Mouse (Mus musculus) kidney, embryonic 16.5 days (tissue): ENCODE data around the gene Siah3. TPM values are rescaled to one million over a fixed set of nuclear protein-coding genes. Genes with fewer than 3 reads are reported as not detected.
A peak's percentile ranks its signal among the peaks of the same experiment; 100 is the strongest.

ENCODE experiments used
- ATAC-seq: fragments of 200-750 bp; cut with Nextera tagmentation; 2 replicates; pipeline ENCODE4 v1.8.0; 2017; ENCODE audit warnings: moderate TSS enrichment; ENCODE audit not compliant: low FRiP score, low TSS enrichment
- H3K27ac ChIP-seq: fragments of 300-500 bp; sonication (generic); 2 replicates; pipeline ENCODE4 v1.5.1; 2014; ENCODE audit warnings: low read length
- H3K27me3 ChIP-seq: fragments of 300-500 bp; sonication (generic); 2 replicates; pipeline ENCODE4 v1.6.1; 2014; ENCODE audit warnings: low read length, control low read depth, mixed read lengths; ENCODE audit not compliant: insufficient read depth
- H3K36me3 ChIP-seq: fragments of 300-500 bp; sonication (generic); 2 replicates; pipeline ENCODE4 v1.6.1; 2014; ENCODE audit warnings: low read length, control low read depth, mixed read lengths; ENCODE audit not compliant: insufficient read depth
- H3K4me1 ChIP-seq: fragments of 300-500 bp; sonication (generic); 2 replicates; pipeline ENCODE4 v1.6.1; 2014; ENCODE audit warnings: low read length, control low read depth, mixed read lengths; ENCODE audit not compliant: insufficient read depth
- H3K4me2 ChIP-seq: fragments of 300-500 bp; sonication (generic); replicated peaks from 2 replicates; pipeline ENCODE4 v1.6.1; 2014; ENCODE audit warnings: low read depth, low read length
- H3K4me3 ChIP-seq: fragments of 300-500 bp; sonication (generic); 2 replicates; pipeline ENCODE4 v1.5.1; 2014; ENCODE audit warnings: mild to moderate bottlenecking, low read length
- H3K9ac ChIP-seq: fragments of 300-500 bp; sonication (generic); replicated peaks from 2 replicates; pipeline ENCODE4 v1.6.1; 2014; ENCODE audit warnings: low read length
- H3K9me3 ChIP-seq: fragments of 300-500 bp; sonication (generic); 2 replicates; pipeline ENCODE4 v1.6.1; 2016; ENCODE audit warnings: low read length, control low read depth
- WGBS: fragments of 180-500 bp; shearing (Covaris S2); extraction: QIAGEN DNeasy Blood & Tissue Kit; methylation state at CpG from one replicate; pipeline ENCODE4 v1.1.7; 2014; 5-methylcytosine and 5-hydroxymethylcytosine counted together
- polyA plus RNA-seq: library from polyadenylated mRNA; unstranded; fragments of >200 nt; fragmentation: Nextera tagmentation; extraction: Ambion mirVana; gene quantifications from 2 replicates; pipeline ENCODE4 v1.2.1, GENCODE M21; 2015

Gene Siah3
- 0.07 and 0.21 TPM in 2 replicates for polyA plus RNA-seq

GRCm38 (mm10) chr14:75455743-75456421 lies at the start of gene Siah3:
TSS of gene Siah3 (plus strand) at chr14:75455982.
- no peak for ATAC-seq
- Histone ChIP-seq H3K9me3 (no peaks in the 10 kb centered on the region), H3K36me3 (no peaks in the 10 kb centered on the region), H3K27me3 (0 out of 2 replicates have a peak, but pooled peaks cover 7% of the 10 kb centered on the region), H3K9ac (peak within 1 kb of the TSS; percentile 43; the same call in 1 of the 2 replicates), H3K4me2 (peak within 1 kb of the TSS; percentile 67), H3K4me1 (peaks cover 16% of the 10 kb centered on the region), H3K4me3 (peak within 1 kb of the TSS; percentile 47), H3K27ac (no peak within 1 kb of the TSS)
- 16% methylated on average over 18 of the region's 18 CpGs for WGBS

GRCm38 (mm10) chr14:75409772-75410171 lies 46.0 kb upstream of the Siah3 start:
- Histone ChIP-seq H3K4me3 (no peak overlapping the region), H3K36me3 (no peaks in the 10 kb centered on the region), H3K27ac (no peak overlapping the region), H3K27me3 (no peaks in the 10 kb centered on the region), H3K9ac (no peak overlapping the region), H3K9me3 (peaks cover 3% of the 10 kb centered on the region; the same call in 1 of the 2 replicates), H3K4me1 (no peaks in the 10 kb centered on the region), H3K4me2 (no peak overlapping the region)
- ATAC-seq = no peak
- 75% methylated on average over 3 of the region's 3 CpGs for WGBS

- ATAC-seq = peak; percentile 71; the same call in 1 of the 2 replicates
- WGBS = 58% methylated on average over 4 of the region's 4 CpGs
- H3K4me3 ChIP-seq = no peak overlapping the region
Measured at GRCm38 (mm10) chr14:75410392-75410791, 45.4 kb upstream of the Siah3 start.

GRCm38 (mm10) chr14:75418721-75419120 lies 37.1 kb upstream of the Siah3 start:
- ATAC-seq = no peak
- H3K4me1 ChIP-seq = no peaks in the 10 kb centered on the region
- no peak overlapping the region for H3K27ac ChIP-seq
- WGBS = 75% methylated on average over 3 of the region's 3 CpGs
- no peaks in the 10 kb centered on the region for H3K36me3 ChIP-seq
- no peak overlapping the region for H3K4me2 ChIP-seq
- H3K4me3 ChIP-seq = no peak overlapping the region
- H3K27me3 ChIP-seq = no peaks in the 10 kb centered on the region
- H3K9me3 ChIP-seq = peaks cover under 1% of the 10 kb centered on the region; the same call in 1 of the 2 replicates
- H3K9ac ChIP-seq = no peak overlapping the region

More at GRCm38 (mm10) chr14:75410392-75410791, 45.4 kb upstream of the Siah3 start:
- Histone ChIP-seq H3K4me2 (no peak overlapping the region), H3K9ac (no peak overlapping the region), H3K4me1 (no peaks in the 10 kb centered on the region), H3K36me3 (no peaks in the 10 kb centered on the region), H3K9me3 (peaks cover 3% of the 10 kb centered on the region; the same call in 1 of the 2 replicates), H3K27ac (no peak overlapping the region), H3K27me3 (no peaks in the 10 kb centered on the region)

- H3K36me3 ChIP-seq = no peaks in the 10 kb centered on the region
- H3K4me3 ChIP-seq = no peak overlapping the region
- H3K4me1 ChIP-seq = no peaks in the 10 kb centered on the region
- H3K27me3 ChIP-seq = no peaks in the 10 kb centered on the region
- no peak overlapping the region for H3K4me2 ChIP-seq
- WGBS = 91% methylated on average over 7 of the region's 7 CpGs
- H3K27ac ChIP-seq = no peak overlapping the region
- H3K9me3 ChIP-seq = no peaks in the 10 kb centered on the region
- no peak overlapping the region for H3K9ac ChIP-seq
- no peak for ATAC-seq
Measured at GRCm38 (mm10) chr14:75419876-75420275, 35.9 kb upstream of the Siah3 start.

GRCm38 (mm10) chr14:75420811-75421210 lies 35.0 kb upstream of the Siah3 start:
- H3K27ac ChIP-seq = no peak overlapping the region
- no peak overlapping the region for H3K4me2 ChIP-seq
- H3K36me3 ChIP-seq = no peaks in the 10 kb centered on the region
- H3K9ac ChIP-seq = no peak overlapping the region
- no peaks in the 10 kb centered on the region for H3K27me3 ChIP-seq
- no peaks in the 10 kb centered on the region for H3K4me1 ChIP-seq
- no peak overlapping the region for H3K4me3 ChIP-seq
- ATAC-seq = no peak
- H3K9me3 ChIP-seq = no peaks in the 10 kb centered on the region
- 65% methylated on average over 6 of the region's 6 CpGs for WGBS

- H3K4me1 ChIP-seq = no peaks in the 10 kb centered on the region
- 93% methylated on average over 7 of the region's 8 CpGs for WGBS
- no peaks in the 10 kb centered on the region for H3K9me3 ChIP-seq
- no peaks in the 10 kb centered on the region for H3K36me3 ChIP-seq
- H3K27me3 ChIP-seq = no peaks in the 10 kb centered on the region
- H3K27ac ChIP-seq = no peak overlapping the region
- no peak overlapping the region for H3K4me3 ChIP-seq
- no peak overlapping the region for H3K4me2 ChIP-seq
- no peak for ATAC-seq
- H3K9ac ChIP-seq = no peak overlapping the region
Measured at GRCm38 (mm10) chr14:75431173-75431786, 24.5 kb upstream of the Siah3 start.

- no peak overlapping the region for H3K4me2 ChIP-seq
- no peak for ATAC-seq
- no peaks in the 10 kb centered on the region for H3K9me3 ChIP-seq
- no peak overlapping the region for H3K9ac ChIP-seq
- no peaks in the 10 kb centered on the region for H3K36me3 ChIP-seq
- WGBS = 70% methylated on average over 10 of the region's 10 CpGs
- no peak overlapping the region for H3K4me3 ChIP-seq
- H3K27me3 ChIP-seq = no peaks in the 10 kb centered on the region
- H3K4me1 ChIP-seq = no peaks in the 10 kb centered on the region
- H3K27ac ChIP-seq = no peak overlapping the region
Measured at GRCm38 (mm10) chr14:75432850-75433249, 22.9 kb upstream of the Siah3 start.

GRCm38 (mm10) chr14:75434576-75434975 lies 21.2 kb upstream of the Siah3 start:
- Histone ChIP-seq H3K9me3 (no peaks in the 10 kb centered on the region), H3K4me2 (no peak overlapping the region), H3K36me3 (no peaks in the 10 kb centered on the region), H3K4me3 (no peak overlapping the region), H3K27me3 (no peaks in the 10 kb centered on the region), H3K4me1 (no peaks in the 10 kb centered on the region), H3K27ac (no peak overlapping the region), H3K9ac (no peak overlapping the region)
- no peak for ATAC-seq
- WGBS = 79% methylated on average over 10 of the region's 10 CpGs

GRCm38 (mm10) chr14:75444486-75445105 lies 11.2 kb upstream of the Siah3 start:
- no peak overlapping the region for H3K27ac ChIP-seq
- H3K9me3 ChIP-seq = no peaks in the 10 kb centered on the region
- H3K4me3 ChIP-seq = no peak overlapping the region
- no peaks in the 10 kb centered on the region for H3K27me3 ChIP-seq
- WGBS = 76% methylated on average over 11 of the region's 11 CpGs
- H3K36me3 ChIP-seq = no peaks in the 10 kb centered on the region
- ATAC-seq = no peak
- no peak overlapping the region for H3K4me2 ChIP-seq
- H3K9ac ChIP-seq = no peak overlapping the region
- peaks cover 10% of the 10 kb centered on the region for H3K4me1 ChIP-seq
